Mouse (Mus musculus) limb, embryonic 15.5 days (tissue): Measurements from ENCODE around the gene Lrrfip2. TPM values are rescaled to one million over a fixed set of nuclear protein-coding genes. Genes with fewer than 3 reads are reported as not detected.

Experiments used
- ATAC-seq: fragments of 200-750 bp; cut with Nextera tagmentation; 2 replicates; pipeline ENCODE4 v1.8.0; 2017; ENCODE audit warnings: low read depth, moderate TSS enrichment; ENCODE audit not compliant: insufficient number of reproducible peaks, low FRiP score, low TSS enrichment
- H3K27ac ChIP-seq: fragments of 300-500 bp; sonication (generic); 2 replicates; pipeline ENCODE4 v1.5.1; 2015; ENCODE audit warnings: moderate library complexity, mild to moderate bottlenecking, inconsistent platforms
- H3K27me3 ChIP-seq: fragments of 300-500 bp; sonication (generic); 2 replicates; pipeline ENCODE4 v1.6.1; 2015; ENCODE audit warnings: inconsistent platforms
- H3K36me3 ChIP-seq: fragments of 300-500 bp; sonication (generic); 2 replicates; pipeline ENCODE4 v1.6.1; 2015; ENCODE audit warnings: inconsistent platforms
- H3K4me1 ChIP-seq: fragments of 300-500 bp; sonication (generic); 2 replicates; pipeline ENCODE4 v1.6.1; 2015; ENCODE audit warnings: inconsistent platforms
- H3K4me2 ChIP-seq: fragments of 300-500 bp; sonication (generic); 2 replicates; pipeline ENCODE4 v1.6.1; 2015; ENCODE audit warnings: mild to moderate bottlenecking, inconsistent platforms
- H3K4me3 ChIP-seq: fragments of 300-500 bp; sonication (generic); 2 replicates; pipeline ENCODE4 v1.5.1; 2015; ENCODE audit warnings: mild to moderate bottlenecking, inconsistent platforms
- H3K9ac ChIP-seq: fragments of 300-500 bp; sonication (generic); 2 replicates; pipeline ENCODE4 v1.6.1; 2015; ENCODE audit warnings: inconsistent platforms
- H3K9me3 ChIP-seq: fragments of 300-500 bp; sonication (generic); 2 replicates; pipeline ENCODE4 v1.6.1; 2016; ENCODE audit warnings: inconsistent platforms
- WGBS: fragments of 180-500 bp; shearing (Covaris S2); methylation state at CpG from one replicate; pipeline ENCODE4 v1.1.7; 2015; 5-methylcytosine and 5-hydroxymethylcytosine counted together
- polyA plus RNA-seq: library from polyadenylated mRNA; unstranded; fragments of >200 nt; fragmentation: Nextera tagmentation; extraction: Ambion mirVana; gene quantifications from 2 replicates; pipeline ENCODE4 v1.2.1, GENCODE M21; 2015

Lrrfip2 gene
- polyA plus RNA-seq, 1 experiment from 2014 or later: 39.7 TPM

- no peak for ATAC-seq
- H3K27ac ChIP-seq: no peak overlapping the region
- no peaks in the 10 kb centered on the region for H3K9me3 ChIP-seq
- no peaks in the 10 kb centered on the region for H3K27me3 ChIP-seq
- H3K4me1 ChIP-seq: no peaks in the 10 kb centered on the region
- H3K4me3 ChIP-seq: no peak overlapping the region
- H3K36me3 ChIP-seq: peaks cover 86% of the 10 kb centered on the region
- H3K9ac ChIP-seq: no peak overlapping the region
- no peak overlapping the region for H3K4me2 ChIP-seq
Observed at GRCm38 (mm10) chr9:111237726-111238125, 120.3 kb downstream of the Lrrfip2 start.

GRCm38 (mm10) chr9:111239821-111240220 lies 122.4 kb downstream of the Lrrfip2 start:
- Histone ChIP-seq H3K4me2 (no peak overlapping the region), H3K9ac (no peak overlapping the region), H3K36me3 (peaks cover 73% of the 10 kb centered on the region), H3K27ac (no peak overlapping the region), H3K27me3 (no peaks in the 10 kb centered on the region), H3K4me1 (no peaks in the 10 kb centered on the region), H3K4me3 (no peak overlapping the region), H3K9me3 (no peaks in the 10 kb centered on the region)
- no peak for ATAC-seq
- WGBS: 87% methylated on average over 4 of the region's 4 CpGs

- 67% methylated on average over 6 of the region's 6 CpGs for WGBS
- Histone ChIP-seq H3K4me3 (no peak overlapping the region), H3K9me3 (no peaks in the 10 kb centered on the region), H3K27me3 (no peaks in the 10 kb centered on the region), H3K9ac (no peak overlapping the region), H3K4me2 (no peak overlapping the region), H3K36me3 (peaks cover 58% of the 10 kb centered on the region), H3K27ac (no peak overlapping the region), H3K4me1 (no peaks in the 10 kb centered on the region)
- peak; percentile 65; the same call in 1 of the 2 replicates for ATAC-seq
Observed at GRCm38 (mm10) chr9:111243384-111243783, 126.0 kb downstream of the Lrrfip2 start.

- no peaks in the 10 kb centered on the region for H3K27me3 ChIP-seq
- H3K4me3 ChIP-seq: no peak overlapping the region
- no peaks in the 10 kb centered on the region for H3K9me3 ChIP-seq
- no peak overlapping the region for H3K4me2 ChIP-seq
- H3K36me3 ChIP-seq: peaks cover 58% of the 10 kb centered on the region
- no peaks in the 10 kb centered on the region for H3K4me1 ChIP-seq
- no peak overlapping the region for H3K9ac ChIP-seq
- no peak overlapping the region for H3K27ac ChIP-seq
- WGBS: 81% methylated on average over 6 of the region's 6 CpGs
- no peak for ATAC-seq
Observed at GRCm38 (mm10) chr9:111245546-111245945, 128.2 kb downstream of the Lrrfip2 start.

GRCm38 (mm10) chr9:111247682-111248246 lies 130.4 kb downstream of the Lrrfip2 start:
- Histone ChIP-seq H3K9ac (no peak overlapping the region), H3K9me3 (no peaks in the 10 kb centered on the region), H3K36me3 (peaks cover 62% of the 10 kb centered on the region), H3K4me1 (no peaks in the 10 kb centered on the region), H3K27me3 (no peaks in the 10 kb centered on the region), H3K27ac (no peak overlapping the region), H3K4me3 (no peak overlapping the region), H3K4me2 (no peak overlapping the region)
- ATAC-seq: no peak
- 74% methylated on average over 3 of the region's 3 CpGs for WGBS

- H3K36me3 ChIP-seq: peaks cover 77% of the 10 kb centered on the region
- H3K4me2 ChIP-seq: no peak overlapping the region
- no peak overlapping the region for H3K27ac ChIP-seq
- H3K9ac ChIP-seq: no peak overlapping the region
- WGBS: 76% methylated on average over 7 of the region's 7 CpGs
- H3K27me3 ChIP-seq: no peaks in the 10 kb centered on the region
- H3K9me3 ChIP-seq: no peaks in the 10 kb centered on the region
- H3K4me1 ChIP-seq: no peaks in the 10 kb centered on the region
- no peak for ATAC-seq
- H3K4me3 ChIP-seq: no peak overlapping the region
Observed at GRCm38 (mm10) chr9:111252161-111252869, 134.9 kb downstream of the Lrrfip2 start.

GRCm38 (mm10) chr9:111260360-111260985 lies 143.1 kb downstream of the Lrrfip2 start:
- Histone ChIP-seq H3K27ac (peak overlapping the region; percentile 50; the same call in 1 of the 2 replicates), H3K27me3 (no peaks in the 10 kb centered on the region), H3K36me3 (peaks cover 52% of the 10 kb centered on the region), H3K9me3 (no peaks in the 10 kb centered on the region), H3K4me3 (no peak overlapping the region), H3K9ac (no peak overlapping the region), H3K4me1 (0 out of 2 replicates have a peak, but pooled peaks cover 10% of the 10 kb centered on the region), H3K4me2 (no peak overlapping the region)
- 15% methylated on average over 1 of the region's 1 CpGs for WGBS
- ATAC-seq: no peak

- peaks cover 49% of the 10 kb centered on the region for H3K36me3 ChIP-seq
- H3K4me1 ChIP-seq: 0 out of 2 replicates have a peak, but pooled peaks cover 10% of the 10 kb centered on the region
- H3K9ac ChIP-seq: no peak overlapping the region
- H3K27ac ChIP-seq: no peak overlapping the region
- H3K27me3 ChIP-seq: no peaks in the 10 kb centered on the region
- no peak overlapping the region for H3K4me2 ChIP-seq
- 81% methylated on average over 4 of the region's 4 CpGs for WGBS
- no peak overlapping the region for H3K4me3 ChIP-seq
- no peak for ATAC-seq
- H3K9me3 ChIP-seq: no peaks in the 10 kb centered on the region
Observed at GRCm38 (mm10) chr9:111261356-111261755, 144.0 kb downstream of the Lrrfip2 start.

- WGBS: 91% methylated on average over 2 of the region's 2 CpGs
- H3K4me3 ChIP-seq: no peak overlapping the region
Observed at GRCm38 (mm10) chr9:111267998-111268397, 150.6 kb downstream of the Lrrfip2 start.

GRCm38 (mm10) chr9:111270606-111271005 lies 153.2 kb downstream of the Lrrfip2 start:
- H3K9me3 ChIP-seq: no peaks in the 10 kb centered on the region
- no peak for ATAC-seq
- H3K27ac ChIP-seq: peak overlapping the region; percentile 95
- peak overlapping the region; percentile 74 for H3K9ac ChIP-seq
- H3K27me3 ChIP-seq: no peaks in the 10 kb centered on the region
- peaks cover 28% of the 10 kb centered on the region for H3K4me1 ChIP-seq
- H3K4me3 ChIP-seq: peak overlapping the region; percentile 83
- WGBS: 16% methylated on average over 5 of the region's 5 CpGs
- H3K36me3 ChIP-seq: peaks cover 20% of the 10 kb centered on the region
- H3K4me2 ChIP-seq: peak overlapping the region; percentile 56

More at GRCm38 (mm10) chr9:111267998-111268397, 150.6 kb downstream of the Lrrfip2 start:
- H3K4me1 ChIP-seq: peaks cover 9% of the 10 kb centered on the region; the same call in 1 of the 2 replicates
- no peak overlapping the region for H3K9ac ChIP-seq
- peaks cover 29% of the 10 kb centered on the region for H3K36me3 ChIP-seq
- H3K4me2 ChIP-seq: no peak overlapping the region
- no peaks in the 10 kb centered on the region for H3K9me3 ChIP-seq
- H3K27ac ChIP-seq: no peak overlapping the region
- ATAC-seq: no peak
- H3K27me3 ChIP-seq: no peaks in the 10 kb centered on the region

GRCm38 (mm10) chr9:111271056-111271433 lies 153.7 kb downstream of the Lrrfip2 start:
- under 1% methylated on average over 32 of the region's 32 CpGs for WGBS
- Histone ChIP-seq H3K27me3 (no peaks in the 10 kb centered on the region), H3K9ac (peak overlapping the region; percentile 74), H3K4me3 (peak overlapping the region; percentile 83), H3K9me3 (no peaks in the 10 kb centered on the region), H3K36me3 (peaks cover 19% of the 10 kb centered on the region), H3K4me2 (peak overlapping the region; percentile 56), H3K4me1 (peaks cover 28% of the 10 kb centered on the region), H3K27ac (peak overlapping the region; percentile 95)
- peak; percentile 46; the same call in 1 of the 2 replicates for ATAC-seq
